Mouse (Mus musculus) adrenal gland, postnatal 0 days (tissue): ENCODE results near the gene Ndufs7. TPM values are rescaled to one million over a fixed set of nuclear protein-coding genes. Genes with fewer than 3 reads are reported as not detected.

Source experiments
- microRNA-seq: library from miRNA; unstranded; fragments of <30 nt; microRNA quantifications from one replicate; pipeline ENCODE4, GENCODE M21; 2016; ENCODE audit warnings: borderline replicate concordance; ENCODE audit not compliant: insufficient number of aligned reads
- polyA plus RNA-seq: library from polyadenylated mRNA; unstranded; fragments of >200 nt; fragmentation: Nextera tagmentation; extraction: Ambion mirVana; gene quantifications from 2 replicates; pipeline ENCODE4 v1.2.1, GENCODE M21; 2015

Ndufs7 gene
- polyA plus RNA-seq, result 325 and 379 TPM in 2 replicates

GRCm38 (mm10) chr10:80248971-80249640, at the start of gene Ndufs7:
Ndufs7 (plus strand) TSS chr10:80249121.

DNA sequence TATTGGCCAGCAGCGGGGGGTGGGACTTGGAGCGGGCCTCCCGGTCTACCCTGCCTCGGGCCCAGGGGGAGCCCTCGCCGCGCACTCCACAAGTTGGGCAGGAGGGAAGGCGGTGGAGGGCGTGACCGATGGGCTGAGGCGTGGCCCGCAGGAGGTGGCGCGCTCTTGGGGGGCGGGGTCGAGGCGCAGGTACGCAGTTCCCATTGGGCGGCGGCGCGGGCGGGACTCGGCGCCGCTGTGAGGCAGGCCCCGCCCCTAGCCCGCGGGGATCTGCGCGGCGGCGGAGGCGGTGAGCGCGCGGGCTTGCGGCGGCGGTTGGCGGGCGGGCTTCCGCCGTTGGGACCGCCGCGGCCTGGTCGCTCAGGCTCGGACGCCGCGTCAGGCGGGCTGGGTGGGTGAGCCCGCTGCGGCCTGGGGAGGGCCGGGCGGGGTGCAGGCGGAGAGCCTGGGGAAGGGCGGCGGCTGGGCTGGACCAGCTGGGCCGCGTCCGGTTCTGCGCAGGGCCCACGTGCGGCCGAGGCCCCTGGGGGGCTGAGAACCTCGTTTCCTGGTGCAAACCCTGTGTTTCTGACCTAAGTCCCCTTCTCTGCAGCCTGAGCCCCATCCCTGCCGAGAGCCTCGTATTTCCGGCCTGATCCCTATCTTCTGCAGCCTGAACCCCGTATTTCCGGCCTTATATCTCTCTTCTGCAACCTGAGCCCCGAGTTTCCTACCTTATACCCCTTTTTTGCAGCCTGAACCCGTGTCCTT, 22.3 kb upstream of the Ndufs7 start, which contains the start of gene Mum1:
Gene Mum1 (plus strand): TSS at position 19 of the 750 bp plus-strand sequence.

DNA sequence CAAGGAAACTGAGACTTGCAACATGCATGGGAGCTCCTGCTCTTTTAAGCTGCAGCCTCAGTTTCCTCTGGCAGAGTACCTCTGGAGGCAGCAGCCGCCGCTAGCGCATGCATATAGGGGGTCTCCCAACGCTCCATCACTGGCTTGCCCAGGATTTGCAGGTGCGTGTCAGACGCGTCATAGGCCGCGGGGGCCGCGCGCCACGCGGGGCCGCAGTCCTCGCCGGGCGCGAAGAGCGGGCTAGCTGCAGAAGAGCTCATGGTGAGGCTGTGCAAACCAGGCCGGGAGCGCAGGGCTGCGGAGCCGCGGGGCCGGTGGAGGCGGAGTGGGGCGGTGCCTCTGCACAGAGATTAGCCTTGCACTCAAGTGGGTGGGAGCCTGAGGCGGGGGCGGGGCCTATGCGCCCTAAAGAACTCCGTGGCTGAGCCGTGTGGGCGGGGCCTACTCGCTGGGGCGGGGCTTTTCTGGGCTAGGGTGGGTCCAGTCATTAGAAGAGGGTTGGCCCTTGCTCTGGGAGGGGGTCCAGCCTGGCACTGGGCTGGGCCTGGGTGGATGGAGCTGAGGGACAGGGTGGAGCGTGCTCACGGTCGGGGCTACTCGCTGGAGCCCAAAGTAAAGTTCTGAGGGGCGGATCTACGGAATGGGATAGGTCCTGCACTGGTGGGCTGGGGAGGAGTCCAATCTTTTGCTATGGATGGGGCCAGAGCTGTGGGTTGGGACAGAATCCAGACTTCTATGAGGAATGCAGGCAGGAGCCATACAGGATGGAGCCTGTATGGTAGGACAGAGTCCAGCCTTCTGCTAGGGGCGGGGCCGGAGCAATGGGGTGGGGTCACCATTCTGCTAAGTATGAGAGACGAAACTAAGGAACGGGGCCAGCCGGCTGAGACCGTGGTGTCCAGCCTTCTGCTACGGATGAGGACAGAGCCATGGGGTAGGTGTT, 12.0 kb downstream of the Ndufs7 start, which contains the start of the genes Gamt and Dazap1:
Gene Gamt (minus strand): TSS at position 371 of the 943 bp plus-strand sequence.
Gene Dazap1 (plus strand): TSS at position 845 of the 943 bp plus-strand sequence.

GRCm38 (mm10) chr10:80292251-80293146, 43.6 kb downstream of the Ndufs7 start, which contains the start of gene Rps15:
Rps15 (plus strand) TSS chr10:80292453.

GRCm38 (mm10) chr10:80295618-80296425, 46.9 kb downstream of the Ndufs7 start, which contains the start of gene Apc2:
Apc2 (plus strand) TSS chr10:80295977.

Small RNA genes lying within 50 kb of the gene (microRNA-seq; reads per million reads assigned to microRNA genes)
- gene Mir6911, result not detected

Other genes starting within 250 kb of the Ndufs7 start
- gene Arhgap45, start 232.5 kb upstream of the Ndufs7 start, polyA plus RNA-seq, result 4.9 and 6.0 TPM in 2 replicates
- 156 and 175 TPM in 2 replicates for gene Polr2e, start 209.3 kb upstream of the Ndufs7 start, polyA plus RNA-seq
- 1,645 and 2,206 TPM in 2 replicates for gene Gpx4, start 202.0 kb upstream of the Ndufs7 start, polyA plus RNA-seq
- gene Sbno2, start 143.6 kb upstream of the Ndufs7 start, polyA plus RNA-seq, result 7.0 and 17.7 TPM in 2 replicates
- gene Stk11, start 133.3 kb upstream of the Ndufs7 start, polyA plus RNA-seq, result 10.7 and 13.5 TPM in 2 replicates
- gene Atp5d, start 110.5 kb upstream of the Ndufs7 start, polyA plus RNA-seq, result 381 and 502 TPM in 2 replicates
- gene Cbarp, start 108.3 kb upstream of the Ndufs7 start, polyA plus RNA-seq, result 9.5 and 12.7 TPM in 2 replicates
- 9.1 and 14.6 TPM in 2 replicates for gene Midn, start 100.8 kb upstream of the Ndufs7 start, polyA plus RNA-seq
- 298 and 357 TPM in 2 replicates for gene Cirbp, start 83.1 kb upstream of the Ndufs7 start, polyA plus RNA-seq
- gene 1600002K03Rik, start 76.2 kb upstream of the Ndufs7 start, polyA plus RNA-seq, result 23.0 and 26.5 TPM in 2 replicates
- gene Efna2, start 69.6 kb upstream of the Ndufs7 start, polyA plus RNA-seq, result 13.9 and 14.2 TPM in 2 replicates
- gene Mum1, start 22.7 kb upstream of the Ndufs7 start, polyA plus RNA-seq, result 26.2 TPM in 2 replicates
- 79.8 and 194 TPM in 2 replicates for gene Gamt, start 11.9 kb downstream of the Ndufs7 start, polyA plus RNA-seq
- gene Dazap1, start 12.4 kb downstream of the Ndufs7 start, polyA plus RNA-seq, result 25.3 and 33.2 TPM in 2 replicates
- gene Rps15, start 43.3 kb downstream of the Ndufs7 start, polyA plus RNA-seq, result 722 and 992 TPM in 2 replicates
- 5.2 and 14.1 TPM in 2 replicates for gene Apc2, start 46.9 kb downstream of the Ndufs7 start, polyA plus RNA-seq
- gene 2310011J03Rik, start 71.4 kb downstream of the Ndufs7 start, polyA plus RNA-seq, result 57.7 and 64.6 TPM in 2 replicates
- 3.2 and 3.3 TPM in 2 replicates for gene Pcsk4, start 80.4 kb downstream of the Ndufs7 start, polyA plus RNA-seq
- 5.7 and 5.9 TPM in 2 replicates for gene Reep6, start 80.8 kb downstream of the Ndufs7 start, polyA plus RNA-seq
- 24.9 and 42.4 TPM in 2 replicates for gene Adamtsl5, start 99.3 kb downstream of the Ndufs7 start, polyA plus RNA-seq
- gene Plk5, start 107.3 kb downstream of the Ndufs7 start, polyA plus RNA-seq, result 0.26 TPM in 1 of 2 replicates, not detected in the other
- 6.5 and 7.7 TPM in 2 replicates for gene Mex3d, start 138.5 kb downstream of the Ndufs7 start, polyA plus RNA-seq
- 90.1 and 97.9 TPM in 2 replicates for gene Mbd3, start 150.4 kb downstream of the Ndufs7 start, polyA plus RNA-seq
- 1,129 and 1,245 TPM in 2 replicates for gene Uqcr11, start 157.7 kb downstream of the Ndufs7 start, polyA plus RNA-seq
- gene Tcf3, start 184.5 kb downstream of the Ndufs7 start, polyA plus RNA-seq, result 49.3 and 57.5 TPM in 2 replicates
- gene Onecut3, start 245.7 kb downstream of the Ndufs7 start, polyA plus RNA-seq, result not detected in 2 replicates